Mouse (Mus musculus): Measurements from ENCODE around the gene Dip2c.
A peak's percentile ranks its signal among the peaks of the same experiment; 100 is the strongest.

The Dip2c gene

GRCm38 (mm10) chr13:9656613-9657012 lies 380.3 kb downstream of the Dip2c start:
- no peak for DNase-seq (ENCODE audit: extremely low spot score, low read depth, low spot score)

GRCm38 (mm10) chr13:9660711-9661110 lies 384.4 kb downstream of the Dip2c start:
- no peak for DNase-seq (ENCODE audit: extremely low spot score, low read depth, low spot score)

- no peak for DNase-seq (ENCODE audit: extremely low spot score, low read depth, low spot score)
Observed at GRCm38 (mm10) chr13:9663593-9663992, 387.3 kb downstream of the Dip2c start.

- no peak for DNase-seq (ENCODE audit: extremely low spot score, low read depth, low spot score)
Observed at GRCm38 (mm10) chr13:9667954-9668496, 391.7 kb downstream of the Dip2c start.

DNA sequence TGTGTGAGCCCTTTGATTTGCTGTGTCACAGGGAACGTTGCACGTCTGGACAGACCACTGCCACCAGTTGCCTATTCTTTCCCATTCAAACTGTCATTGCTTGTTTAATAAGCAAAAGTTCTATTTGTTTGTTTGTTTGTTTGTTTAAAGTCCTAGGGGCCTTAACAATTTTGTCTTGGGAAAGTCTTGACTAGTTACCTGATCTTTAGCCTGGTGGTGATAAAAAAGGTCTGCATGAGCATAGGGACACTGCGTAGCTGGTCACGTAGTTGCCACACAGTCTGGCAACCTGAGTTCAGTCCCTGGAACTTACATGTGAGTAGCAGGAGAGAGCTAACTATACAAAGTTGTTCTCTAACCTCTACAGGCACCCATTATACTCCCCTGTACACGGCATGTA lies 392.9 kb downstream of the Dip2c start:
- no peak for DNase-seq (ENCODE audit: extremely low spot score, low read depth, low spot score)

GRCm38 (mm10) chr13:9674126-9674525 lies 397.8 kb downstream of the Dip2c start:
- DNase-seq (ENCODE audit: extremely low spot score, low read depth, low spot score): no peak

DNA sequence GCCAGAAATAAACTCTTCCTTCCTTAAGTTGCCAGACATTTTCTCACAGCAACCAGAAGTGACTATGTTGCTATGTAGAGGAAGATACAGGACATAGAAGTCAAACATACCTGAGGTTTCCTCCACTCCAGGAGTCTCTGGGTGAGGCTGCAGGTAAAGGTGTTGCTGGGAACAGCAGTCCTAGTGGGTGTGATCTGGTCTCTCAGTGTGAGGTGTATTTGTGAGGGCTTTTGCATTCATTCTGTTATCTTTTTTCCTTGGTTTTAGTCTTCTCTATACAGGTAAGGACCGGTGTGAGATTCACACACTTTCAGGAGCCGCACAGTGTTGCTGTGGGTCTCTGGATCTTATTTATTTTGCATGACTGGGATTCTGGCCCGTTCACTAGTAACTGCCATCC lies 405.2 kb downstream of the Dip2c start:
- DNase-seq (ENCODE audit: extremely low spot score, low read depth, low spot score): no peak

DNA sequence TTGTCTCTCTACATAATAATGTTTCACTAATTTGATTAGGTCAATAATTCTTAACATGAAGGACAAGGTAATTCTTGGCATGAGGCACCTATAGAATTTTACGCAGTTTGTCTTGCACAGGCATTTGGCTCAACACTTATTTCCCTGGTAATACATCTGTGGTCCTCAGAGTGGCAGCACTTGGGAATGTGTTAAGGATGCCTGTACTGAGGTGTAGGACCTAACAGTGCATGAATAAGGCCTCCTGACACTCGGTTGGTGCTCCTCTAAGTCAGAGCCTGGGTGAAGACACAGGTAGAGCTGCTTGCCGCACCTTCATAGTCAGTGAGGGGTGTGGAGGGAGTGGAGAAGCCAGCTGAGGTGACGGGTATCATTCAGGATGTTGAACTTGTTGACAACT lies 407.0 kb downstream of the Dip2c start:
- no peak for DNase-seq (ENCODE audit: extremely low spot score, low read depth, low spot score)

DNA sequence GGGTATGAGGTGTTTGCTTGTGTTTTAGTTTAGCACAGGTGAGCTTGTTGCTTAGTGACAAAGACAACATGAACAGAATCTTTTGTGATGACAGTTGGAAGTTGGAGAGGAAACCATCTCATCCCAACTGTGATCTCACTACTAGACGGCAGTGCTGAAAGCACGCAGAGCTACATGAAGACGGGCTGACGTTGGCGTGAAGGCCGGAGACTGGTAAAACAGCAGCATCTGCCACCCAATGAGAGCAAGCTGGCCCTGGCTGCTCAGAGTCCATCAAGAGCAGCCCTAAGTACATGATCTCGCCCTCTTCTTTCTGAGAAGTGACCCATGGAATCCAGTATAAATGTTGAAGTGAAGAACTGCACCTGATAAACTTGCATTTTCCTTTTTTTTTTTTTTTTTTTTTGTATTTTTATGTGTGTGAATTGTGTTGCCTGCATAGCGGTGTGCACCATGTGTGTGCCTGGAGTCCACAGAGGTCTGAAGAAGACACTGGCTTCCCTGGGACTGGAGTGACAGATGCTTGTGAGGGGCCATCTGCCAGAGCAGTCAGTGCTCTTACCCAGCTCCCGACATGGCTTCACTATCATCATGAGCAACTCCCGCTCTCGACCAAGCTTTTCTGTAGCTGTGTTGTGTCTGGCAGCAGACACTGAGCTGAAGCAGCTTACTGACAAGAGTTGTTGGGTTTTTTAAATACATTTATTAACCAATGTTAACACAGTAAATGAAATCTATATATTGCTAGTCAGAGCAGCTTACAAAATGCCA lies 408.0 kb downstream of the Dip2c start:
- no peak for DNase-seq (ENCODE audit: extremely low spot score, low read depth, low spot score)

- DNase-seq (ENCODE audit: extremely low spot score, low read depth, low spot score): no peak
Observed at GRCm38 (mm10) chr13:9686261-9686660, 409.9 kb downstream of the Dip2c start.

DNA sequence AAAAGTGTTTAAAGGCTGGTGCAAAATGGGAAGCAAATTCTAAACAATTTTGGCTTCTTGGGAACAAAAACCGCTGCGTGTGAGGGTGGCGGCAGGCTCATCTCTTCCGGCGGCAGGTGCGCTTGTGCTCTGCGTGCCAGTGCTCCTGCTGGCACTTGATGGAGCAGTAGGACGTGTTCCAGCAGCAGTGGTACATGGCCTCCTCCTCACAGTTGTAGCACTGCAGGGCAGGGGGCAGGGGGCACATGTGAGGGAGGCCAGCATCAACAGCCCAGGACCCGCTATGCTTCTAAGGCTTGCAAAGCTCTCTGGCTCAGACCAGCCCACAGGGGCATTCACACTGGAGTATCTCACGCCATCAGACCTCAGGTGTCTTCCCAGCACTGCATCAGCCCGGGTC lies 410.4 kb downstream of the Dip2c start:
- DNase-seq (ENCODE audit: extremely low spot score, low read depth, low spot score): no peak

- no peak for DNase-seq (ENCODE audit: extremely low spot score, low read depth, low spot score)
Observed at GRCm38 (mm10) chr13:9689366-9689765, 413.0 kb downstream of the Dip2c start.

DNA sequence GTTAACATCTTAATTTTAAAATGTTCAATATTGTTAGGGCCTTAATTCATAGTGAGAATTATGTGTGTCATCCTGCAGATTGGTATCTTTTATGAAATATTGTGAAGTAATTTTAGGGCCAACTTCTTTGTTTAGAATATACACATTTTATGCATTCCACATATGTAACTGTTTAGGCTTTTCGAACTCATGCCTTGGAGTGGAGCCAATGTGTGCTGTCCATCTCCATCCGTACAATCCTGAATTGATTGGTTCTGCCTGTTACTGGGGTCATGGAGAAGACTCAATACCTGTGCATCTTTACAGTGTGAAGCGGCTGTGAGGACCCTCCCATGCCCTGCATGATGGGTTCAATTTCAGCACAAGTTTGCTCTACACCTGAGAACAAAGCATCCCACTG lies 416.5 kb downstream of the Dip2c start:
- DNase-seq (ENCODE audit: extremely low spot score, low read depth, low spot score): no peak

DNA sequence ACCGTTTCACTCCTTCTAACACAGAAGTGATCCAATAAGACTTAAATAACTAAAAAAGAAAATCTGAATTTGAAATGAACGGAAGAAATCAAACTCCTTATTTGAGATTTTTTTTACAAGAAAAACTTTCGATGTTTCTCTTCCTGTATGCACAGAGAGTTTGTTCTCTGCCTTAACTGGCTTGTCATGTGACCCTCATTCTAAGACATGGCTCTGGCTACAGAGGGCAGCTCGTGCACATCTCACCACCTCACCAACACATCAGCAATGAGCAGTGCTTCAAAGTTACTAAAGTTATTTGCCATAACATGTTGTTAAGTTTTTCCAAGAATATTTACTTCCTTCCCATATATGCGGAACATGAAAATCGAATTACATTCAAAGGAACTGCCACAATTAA lies 418.3 kb downstream of the Dip2c start:
- DNase-seq (ENCODE audit: extremely low spot score, low read depth, low spot score): no peak

GRCm38 (mm10) chr13:9695403-9695802 lies 419.1 kb downstream of the Dip2c start:
- no peak for DNase-seq (ENCODE audit: extremely low spot score, low read depth, low spot score)

GRCm38 (mm10) chr13:9695809-9696208 lies 419.5 kb downstream of the Dip2c start:
- DNase-seq (ENCODE audit: extremely low spot score, low read depth, low spot score): no peak

DNA sequence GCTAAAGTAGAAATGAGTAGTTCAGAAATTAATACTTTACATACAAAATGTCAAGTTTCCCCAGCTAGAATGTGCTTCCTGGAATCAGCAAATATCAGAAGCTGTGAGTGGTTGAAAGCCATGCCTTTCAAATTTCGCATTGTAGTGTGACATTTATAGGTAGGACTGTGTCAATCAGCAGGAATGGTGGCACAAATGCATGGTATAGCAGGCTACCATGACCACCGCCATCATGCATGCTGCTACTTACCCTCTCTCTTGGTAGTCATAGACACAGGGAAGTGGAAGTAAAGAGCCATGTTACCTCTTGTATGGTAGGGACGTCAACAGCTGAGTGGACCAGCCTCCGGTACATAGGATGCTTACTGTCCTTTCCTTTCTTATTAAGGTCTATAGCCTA lies 421.0 kb downstream of the Dip2c start:
- DNase-seq (ENCODE audit: extremely low spot score, low read depth, low spot score): no peak

GRCm38 (mm10) chr13:9702615-9703235 lies 426.4 kb downstream of the Dip2c start:
- DNase-seq (ENCODE audit: extremely low spot score, low read depth, low spot score): no peak

- no peak for DNase-seq (ENCODE audit: extremely low spot score, low read depth, low spot score)
Observed at GRCm38 (mm10) chr13:9706720-9707119, 430.4 kb downstream of the Dip2c start.

DNA sequence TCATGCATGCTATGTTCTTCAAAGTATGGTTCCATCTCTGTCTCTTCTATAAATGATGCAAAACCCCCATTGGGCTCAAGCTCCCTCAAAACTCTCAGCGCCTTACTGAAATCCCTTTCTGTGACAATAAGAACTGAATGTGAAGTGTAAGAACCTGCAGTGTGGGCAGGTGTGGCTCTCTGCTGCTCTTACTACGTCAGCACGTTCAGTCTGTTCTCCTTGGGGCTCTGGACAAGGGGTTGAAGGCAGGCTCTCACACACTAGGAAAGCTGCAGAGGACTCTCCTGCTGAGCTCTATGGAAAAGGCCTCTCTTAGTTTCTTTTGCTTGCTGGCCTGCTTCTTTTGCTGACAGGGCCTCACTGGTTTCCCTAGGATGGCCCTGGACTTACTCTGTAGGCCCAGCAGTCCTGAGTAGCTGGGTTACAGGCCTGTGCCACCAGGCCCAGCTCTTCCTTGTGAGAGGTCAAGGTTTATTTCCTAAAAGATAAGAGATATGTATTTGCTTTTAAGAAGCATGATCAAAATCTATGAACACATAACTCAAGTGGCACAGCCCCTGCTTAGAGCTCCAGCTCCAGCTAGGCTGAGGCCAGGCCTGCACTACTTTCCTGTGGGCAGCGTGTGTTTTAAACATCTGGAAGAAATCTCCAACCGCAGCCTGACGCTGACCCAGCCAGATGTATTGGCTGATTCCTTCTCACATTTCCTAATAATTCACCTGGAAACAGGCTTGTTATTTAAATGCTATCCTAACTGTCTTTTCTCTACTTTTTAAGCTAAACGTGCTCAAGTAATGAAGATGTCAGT lies 432.3 kb downstream of the Dip2c start:
- DNase-seq (ENCODE audit: extremely low spot score, low read depth, low spot score): peak; percentile 16

DNA sequence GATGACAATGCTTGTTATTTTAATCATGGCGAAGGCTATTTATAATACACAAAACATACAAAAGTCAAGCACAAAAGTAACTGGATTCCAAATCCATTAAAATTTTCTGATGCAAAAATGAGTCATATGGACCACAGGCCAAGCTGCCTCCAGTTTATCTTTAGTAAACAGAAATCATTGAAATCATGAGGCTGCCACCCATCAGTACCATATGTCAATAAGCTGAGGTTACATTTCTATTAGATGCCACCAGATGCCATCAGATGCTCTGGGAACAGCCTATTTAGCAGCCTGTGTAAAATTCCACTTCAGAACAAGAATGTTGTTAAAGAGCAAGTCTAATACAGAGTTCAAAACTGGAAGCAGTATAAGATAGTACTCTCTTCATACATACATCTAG lies 436.1 kb downstream of the Dip2c start:
- no peak for DNase-seq (ENCODE audit: extremely low spot score, low read depth, low spot score)

DNA sequence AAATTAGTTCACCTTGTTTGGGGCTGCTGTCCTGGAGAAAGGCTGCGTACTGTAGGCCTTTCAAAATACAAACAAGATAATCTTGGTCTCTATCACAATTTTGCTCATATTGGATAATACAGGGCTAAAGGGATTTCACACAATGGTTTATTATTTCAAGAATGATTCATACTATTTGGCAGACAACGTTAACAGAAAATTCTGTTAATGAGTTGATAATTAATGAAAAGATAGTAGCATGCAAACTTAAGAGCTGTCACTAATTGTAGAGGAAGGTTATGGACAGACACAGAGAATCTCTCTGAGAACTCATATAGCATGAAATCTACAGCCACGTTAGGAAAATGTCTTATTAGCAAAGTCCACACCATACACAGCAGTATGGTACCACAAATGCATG lies 436.6 kb downstream of the Dip2c start:
- DNase-seq (ENCODE audit: extremely low spot score, low read depth, low spot score): no peak

Data from hindlimb bud, embryonic 11.5 days (tissue).